Mouse (Mus musculus) kidney, adult 9 months (tissue): ENCODE data around the gene Ap1s3.
A peak's percentile ranks its signal among the peaks of the same experiment; 100 is the strongest.
"Not testable (repeated sequence)": the region's sequence is repeated elsewhere in the genome, so short reads cannot be mapped to it uniquely, and the experiment has no call there.

Experiments used
- DNase-seq: peaks from one replicate; pipeline ENCODE4 v3.0.0; 2022

The Ap1s3 gene

DNA sequence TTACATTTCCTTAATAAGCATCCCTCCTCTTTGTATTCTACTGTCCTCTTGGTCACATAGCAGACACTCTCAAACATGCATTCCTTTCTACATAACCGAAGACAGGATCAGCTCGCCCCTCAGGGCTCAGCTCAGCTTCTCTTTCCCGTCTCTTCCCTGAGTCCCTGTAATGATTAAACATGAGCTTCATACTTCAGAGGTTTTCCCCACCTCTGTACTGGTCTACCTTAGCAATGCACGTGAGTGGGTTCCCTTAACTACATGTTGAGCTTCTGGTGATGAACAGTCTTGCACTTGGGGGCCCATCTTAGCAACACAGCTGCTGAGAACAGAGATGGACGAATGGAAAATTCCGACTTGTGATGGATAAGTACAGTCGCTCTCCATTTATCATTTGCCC lies 12.2 kb downstream of the Ap1s3 start:
- no peak for DNase-seq

DNA sequence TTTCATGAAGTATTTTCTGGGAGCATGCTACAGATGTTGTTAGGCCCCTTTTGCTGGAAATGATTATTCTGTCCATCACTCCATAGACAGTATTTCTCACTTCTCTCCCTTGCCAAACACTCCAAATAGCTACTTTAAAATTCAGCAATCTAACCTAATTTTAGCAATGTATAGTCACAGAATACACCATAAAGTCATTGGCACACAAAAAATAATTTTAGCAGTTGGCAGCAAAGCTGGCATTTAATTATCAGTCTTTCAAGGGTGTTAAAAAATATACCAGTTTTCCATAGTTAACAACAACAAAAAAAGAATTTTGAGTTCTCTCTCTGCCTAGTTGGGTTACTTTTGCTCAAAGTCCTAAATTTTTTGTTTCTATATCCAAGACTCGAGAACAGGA lies 14.4 kb downstream of the Ap1s3 start:
- DNase-seq, result no peak

DNA sequence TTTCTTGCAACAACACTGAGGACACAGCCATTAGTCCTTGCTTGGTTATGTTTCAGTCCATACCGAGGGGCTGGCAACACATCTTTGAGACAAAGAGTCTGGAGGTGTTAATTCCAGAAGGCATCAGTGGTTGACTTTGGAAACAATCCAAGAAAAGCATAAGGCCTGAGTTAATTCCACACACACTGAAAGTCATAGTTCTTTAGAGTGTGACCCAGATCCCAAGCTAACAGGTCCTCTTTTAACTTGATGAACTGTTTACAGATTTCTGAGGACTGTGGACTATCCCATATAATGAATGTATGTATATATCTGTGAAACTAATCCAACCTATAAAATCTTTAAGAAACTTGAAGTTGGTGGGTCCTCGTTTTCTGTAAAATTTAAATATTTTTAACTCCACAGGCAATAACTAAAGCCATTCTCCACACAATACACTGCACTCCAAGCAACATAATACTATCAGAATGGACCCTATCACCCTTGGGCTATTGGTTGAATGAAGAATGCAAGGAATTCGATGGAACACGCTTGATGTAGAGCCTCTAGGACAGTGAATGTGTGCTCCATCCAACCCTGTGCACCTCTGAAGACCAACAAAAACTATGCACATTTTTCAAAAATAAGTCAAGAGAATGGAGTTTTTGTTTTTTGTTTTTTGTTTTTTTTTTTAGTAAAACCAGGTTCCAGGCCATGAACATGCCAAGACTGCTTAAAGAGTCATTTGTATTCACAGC lies 15.8 kb downstream of the Ap1s3 start:
- DNase-seq, result no peak

DNA sequence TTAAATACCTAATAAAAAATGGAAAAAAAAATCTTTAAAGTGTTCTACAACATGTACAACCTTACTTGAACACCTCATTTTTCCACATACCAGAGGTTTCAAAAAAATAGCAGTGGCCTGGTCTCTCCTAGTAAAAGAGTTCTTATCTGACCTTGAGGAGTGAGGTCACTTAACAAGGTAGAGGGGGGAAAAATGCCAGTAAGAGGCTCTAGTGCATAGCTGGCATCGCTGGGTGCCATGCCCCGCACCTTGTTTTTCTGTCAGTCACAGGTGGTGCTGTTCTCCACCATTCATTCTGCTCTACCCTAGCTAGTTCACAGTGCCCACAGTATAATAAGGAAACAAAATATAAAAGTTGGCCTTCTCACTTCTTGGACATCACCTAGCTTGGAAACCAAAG lies 16.8 kb downstream of the Ap1s3 start:
- DNase-seq, result no peak

DNA sequence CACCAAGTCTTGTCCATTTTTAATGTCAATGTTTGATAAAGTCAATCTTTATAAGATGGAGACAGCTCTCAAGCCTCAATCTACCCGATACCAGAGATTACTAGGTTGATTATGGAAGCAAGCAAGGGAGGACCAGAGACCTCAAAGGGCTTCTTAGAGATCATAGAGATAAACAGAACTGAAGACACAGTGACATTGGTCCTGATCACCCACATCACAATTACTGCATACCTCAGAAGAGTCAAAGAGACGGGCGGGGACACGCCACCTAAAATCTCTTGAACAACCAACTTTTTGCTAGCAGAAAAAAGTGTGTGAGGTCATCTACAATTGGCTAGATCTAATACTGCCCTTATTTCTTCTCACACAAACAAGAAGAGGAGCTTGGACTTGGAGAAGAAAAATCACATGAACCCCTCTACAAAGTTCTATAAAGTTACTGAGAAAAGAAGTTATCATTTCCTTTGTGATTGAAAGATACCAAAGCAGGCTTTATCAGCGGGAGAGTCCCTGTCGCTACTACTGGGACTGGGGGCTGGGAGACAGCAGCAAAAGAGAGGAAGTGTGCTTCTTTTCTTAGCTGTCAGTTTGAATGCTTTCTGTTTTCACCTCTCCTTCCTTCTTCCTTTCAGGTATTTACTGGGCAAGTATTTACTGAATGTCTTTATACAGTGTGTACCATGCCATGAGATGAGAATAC lies 28.2 kb downstream of the Ap1s3 start:
- no peak for DNase-seq

DNA sequence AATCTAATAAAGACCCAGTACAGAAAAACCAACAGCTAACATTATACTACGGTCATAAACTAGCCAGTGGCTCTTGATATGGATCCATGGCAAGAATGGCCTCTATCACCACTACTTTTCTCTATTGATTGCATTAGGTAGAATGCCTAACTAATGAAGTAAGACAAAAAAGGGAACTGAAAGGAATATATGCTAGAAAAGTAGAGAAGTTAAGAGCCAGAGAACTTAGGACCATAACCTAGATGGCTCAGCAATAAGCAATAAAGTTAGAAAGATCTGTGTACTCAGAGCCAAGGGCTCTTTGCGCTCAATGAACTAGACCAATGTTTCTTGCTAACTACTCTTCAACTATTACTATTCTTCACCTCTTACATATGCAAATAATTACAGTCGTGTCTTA lies 29.1 kb downstream of the Ap1s3 start:
- DNase-seq, result no peak

DNA sequence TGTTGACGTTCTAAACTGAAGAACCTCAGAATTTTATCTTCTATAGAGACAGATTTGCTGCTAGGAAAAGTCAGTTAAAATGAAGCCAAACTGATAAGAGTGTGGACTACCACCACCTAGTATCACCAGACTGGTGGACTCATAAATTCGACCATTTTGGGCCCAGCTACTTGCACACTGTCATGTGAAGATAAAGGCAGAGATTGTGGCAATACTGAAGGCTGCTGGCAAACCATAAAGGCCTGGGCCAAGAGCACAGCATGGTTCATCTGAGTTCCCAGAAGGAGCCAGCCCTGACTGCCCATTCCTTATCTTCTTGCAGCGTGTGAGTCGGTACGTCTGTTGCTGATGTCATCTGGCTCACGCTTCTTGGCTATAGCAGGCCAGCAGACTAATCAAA lies 30.4 kb downstream of the Ap1s3 start:
- DNase-seq, result no peak

DNA sequence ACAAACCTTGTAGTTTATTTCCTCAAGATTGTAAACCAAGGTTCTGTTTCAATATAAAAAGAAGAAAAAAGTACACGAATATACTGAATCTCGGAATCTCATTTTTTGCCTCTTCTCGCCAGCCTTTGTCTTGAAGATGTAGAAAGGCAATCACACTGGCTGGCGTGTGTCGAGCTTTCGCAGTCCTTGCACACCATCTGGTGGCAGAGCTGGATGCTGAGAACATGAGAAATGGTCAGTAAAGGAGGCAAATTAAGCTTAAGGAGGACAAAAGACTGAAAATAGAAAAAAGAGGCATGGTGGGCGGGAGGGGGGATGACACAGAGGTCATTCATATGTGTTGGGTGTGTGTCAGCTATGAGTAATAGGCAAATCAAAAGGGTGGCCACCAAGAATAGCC lies 31.6 kb downstream of the Ap1s3 start:
- peak; percentile 48 for DNase-seq

DNA sequence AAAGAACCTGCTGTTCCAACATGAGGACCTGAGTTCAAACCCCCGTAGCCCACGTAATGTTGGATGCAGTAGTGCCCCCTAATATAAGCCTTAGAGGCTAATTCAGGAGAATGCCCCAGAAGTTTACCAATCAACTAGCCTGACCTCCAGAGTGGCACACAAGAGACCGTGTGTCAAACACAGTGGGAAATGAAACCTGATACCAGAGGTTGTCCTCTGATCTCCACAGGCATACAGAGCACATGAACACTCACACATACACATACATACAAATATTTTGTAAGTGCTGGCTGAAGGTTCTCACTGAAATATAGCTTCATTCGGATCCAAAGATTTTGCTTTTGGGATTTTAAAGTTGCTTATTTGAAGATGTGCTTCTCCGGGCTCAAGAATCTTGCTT lies 32.1 kb downstream of the Ap1s3 start:
- DNase-seq, result no peak

DNA sequence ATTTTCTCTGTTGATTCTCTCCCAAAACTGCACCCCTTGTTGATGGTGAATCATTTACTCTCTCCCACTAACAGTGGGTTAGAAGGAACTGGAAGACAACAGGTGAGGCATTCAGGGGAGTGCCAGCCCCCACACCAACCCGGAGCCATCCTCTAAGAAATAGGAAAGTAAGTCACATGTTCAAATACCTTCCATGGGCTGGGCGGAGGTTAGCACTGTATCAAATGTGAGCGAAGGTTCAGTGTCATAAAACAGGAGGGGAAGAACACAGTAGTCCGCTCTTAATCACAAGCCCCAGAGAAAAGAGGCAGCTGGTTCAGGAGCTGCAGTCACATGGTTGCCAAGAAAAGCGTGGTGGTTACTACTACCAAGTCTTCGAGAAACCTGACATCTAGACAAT lies 32.7 kb downstream of the Ap1s3 start:
- DNase-seq, result no peak

DNA sequence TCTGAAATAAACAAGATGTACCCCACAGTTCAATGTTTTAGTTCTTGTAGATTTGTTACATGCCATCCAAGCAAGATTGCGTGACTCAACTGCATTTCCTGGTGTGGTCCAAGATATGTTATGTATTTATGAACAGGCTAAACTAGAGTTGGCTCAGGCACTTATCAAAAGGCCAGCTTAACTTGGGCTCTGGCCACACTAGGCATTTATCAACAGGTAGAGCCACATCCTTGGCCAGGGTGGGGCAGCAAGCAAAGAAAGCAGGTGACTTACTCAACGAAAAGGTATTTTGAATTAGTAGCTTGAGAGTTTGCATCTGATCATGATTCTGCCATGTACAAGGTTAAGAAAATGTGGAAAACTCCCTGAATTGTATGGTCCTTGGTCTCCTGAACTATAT lies 34.0 kb downstream of the Ap1s3 start:
- DNase-seq, result no peak

DNA sequence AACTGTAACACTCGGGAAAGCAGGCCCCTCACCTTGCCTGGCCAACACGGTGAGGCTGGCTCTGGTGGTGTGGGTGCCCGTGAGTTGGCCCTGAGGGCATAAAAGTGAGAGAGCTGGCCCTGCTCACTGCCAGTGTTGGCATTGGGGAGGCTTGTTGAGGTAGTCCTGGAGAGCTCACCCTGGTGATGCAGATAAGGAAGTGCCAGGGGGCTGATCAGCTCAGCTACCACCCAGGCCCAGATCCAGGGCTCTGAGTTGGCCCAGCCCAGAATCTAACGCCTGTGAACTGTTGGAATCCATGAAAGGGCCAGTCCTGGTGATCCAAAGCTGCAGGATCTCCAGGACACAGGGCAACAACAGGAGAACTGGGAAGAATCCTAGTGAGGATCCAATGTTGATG lies 40.3 kb downstream of the Ap1s3 start:
- no peak for DNase-seq

DNA sequence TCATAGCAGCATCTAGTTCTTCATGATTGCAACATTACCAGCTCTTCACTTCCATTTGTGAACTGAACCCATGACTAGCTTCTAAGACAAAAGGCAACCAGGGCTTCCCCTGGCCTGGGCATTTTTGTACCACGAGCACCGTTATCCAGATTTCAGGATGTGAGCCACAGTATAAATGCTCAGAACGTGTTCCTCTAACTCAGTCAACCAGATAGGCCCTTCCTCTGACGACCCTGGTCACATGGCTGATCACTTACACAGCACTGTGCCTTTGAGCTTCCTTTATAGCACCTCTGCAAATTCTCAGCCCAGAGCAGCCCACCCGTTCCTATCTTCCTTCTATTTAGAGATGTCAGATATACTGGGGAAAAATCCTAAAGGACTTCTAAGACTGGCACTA lies 42.0 kb downstream of the Ap1s3 start:
- no peak for DNase-seq

DNA sequence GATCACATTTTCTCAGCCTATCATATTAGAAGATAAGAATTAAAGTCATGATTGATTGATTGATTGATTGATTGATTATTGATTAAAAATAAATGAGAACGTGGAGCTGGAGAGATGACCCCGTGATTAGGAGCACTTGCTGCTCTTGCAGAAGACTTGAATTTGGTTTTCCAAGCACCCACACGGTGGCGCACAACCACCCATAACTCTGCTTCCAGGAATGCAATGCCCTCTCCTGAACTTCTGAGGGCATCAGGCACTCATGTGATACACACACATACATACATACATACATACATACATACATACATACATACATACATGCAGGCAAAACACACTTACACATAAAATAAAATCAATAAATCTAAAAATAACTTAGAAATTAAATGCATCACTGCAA lies 45.6 kb downstream of the Ap1s3 start:
- peak; percentile 43 for DNase-seq

DNA sequence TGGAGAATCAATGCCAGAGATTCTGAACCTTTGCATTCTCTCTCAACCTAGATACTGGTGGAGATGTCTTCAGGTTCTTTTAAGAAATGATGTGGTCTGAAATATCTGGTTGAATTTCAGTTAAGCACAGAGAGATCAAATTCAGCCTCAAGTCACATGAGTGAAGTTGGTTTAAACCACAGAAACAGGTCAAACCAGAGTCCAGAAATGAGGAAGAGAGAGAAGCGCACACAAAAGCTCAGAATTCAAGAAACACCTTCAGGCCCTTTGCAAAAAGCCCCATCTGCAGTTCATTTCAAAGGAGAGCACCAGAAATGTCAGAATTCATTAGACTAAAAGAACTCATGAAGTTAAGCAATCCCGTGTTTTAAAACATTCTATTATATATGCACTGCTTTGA lies 52.3 kb downstream of the Ap1s3 start:
- no peak for DNase-seq

DNA sequence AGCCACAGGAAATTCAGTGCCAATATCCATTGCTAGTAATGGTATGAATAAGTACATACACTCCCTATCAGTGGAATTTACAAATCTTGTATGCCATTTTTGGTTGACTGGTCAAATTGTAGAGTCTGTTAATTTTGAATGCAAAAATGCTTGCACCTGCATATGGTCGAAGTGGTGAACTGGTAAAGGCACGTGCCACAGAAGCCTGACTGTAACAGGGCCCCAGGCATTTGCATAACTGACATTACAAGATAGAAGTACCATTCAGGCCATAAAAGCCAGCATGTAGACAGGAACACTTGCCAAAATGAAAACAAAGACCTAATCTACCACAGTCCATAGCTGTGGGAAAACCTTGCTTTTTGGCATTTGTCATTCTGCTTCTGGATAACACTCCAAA lies 55.3 kb downstream of the Ap1s3 start:
- no peak for DNase-seq

DNA sequence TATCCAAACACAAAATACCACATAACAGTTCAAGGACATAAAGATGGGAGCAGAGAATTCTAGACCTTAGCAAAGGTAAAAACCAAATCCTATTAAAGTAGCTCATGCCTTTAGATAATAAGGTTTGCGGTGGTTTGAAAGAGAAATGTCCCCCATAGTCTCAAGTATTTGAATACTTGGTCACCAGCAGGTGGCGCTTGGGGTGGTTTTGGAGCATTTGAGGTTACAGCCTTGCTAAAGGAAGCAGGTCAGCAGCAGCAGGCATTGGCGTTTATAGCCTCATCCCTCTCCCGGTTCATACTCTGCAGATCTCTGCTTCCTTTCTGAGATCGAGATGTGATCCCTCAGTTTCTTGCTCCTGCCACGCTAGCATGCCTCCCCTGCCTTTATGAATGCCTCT lies 57.3 kb downstream of the Ap1s3 start:
- no peak for DNase-seq

DNA sequence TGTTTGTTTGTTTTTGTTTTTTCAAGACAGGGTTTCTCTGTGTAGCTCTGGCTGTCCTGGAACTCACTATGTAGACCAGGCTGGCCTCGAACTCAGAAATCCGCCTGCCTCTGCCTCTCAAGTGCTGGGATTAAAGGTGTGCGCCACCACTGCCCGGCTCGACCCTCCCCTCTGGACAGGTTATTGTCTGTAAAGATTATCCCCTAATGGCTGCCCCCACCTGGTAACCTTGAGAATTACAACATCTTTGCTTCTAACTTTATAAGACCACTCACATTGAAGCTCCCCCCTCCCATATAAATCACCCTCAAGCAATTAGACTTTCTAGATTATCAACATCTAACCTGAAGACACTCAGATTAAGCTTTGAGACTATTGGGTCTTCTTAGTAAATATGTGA lies 60.5 kb downstream of the Ap1s3 start:
- peak; percentile 19 for DNase-seq

DNA sequence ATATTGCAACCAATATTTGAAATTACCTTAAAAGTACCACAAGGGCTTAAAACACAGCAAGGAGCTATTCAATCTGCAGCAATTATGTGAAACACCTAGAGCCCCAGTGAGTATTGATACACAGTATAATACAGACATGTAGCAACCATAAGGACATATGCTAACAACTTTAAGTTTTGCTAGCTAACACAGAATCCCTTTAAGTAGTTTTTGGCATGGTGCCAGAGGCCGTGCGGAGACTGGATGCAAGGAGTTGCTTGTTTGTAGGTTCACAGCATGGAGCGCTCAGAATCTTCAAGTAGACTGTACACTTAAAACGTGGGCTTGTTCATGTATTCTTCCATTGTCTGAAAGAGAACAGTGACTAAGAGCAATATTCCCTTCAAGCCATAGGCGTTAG lies 62.9 kb downstream of the Ap1s3 start:
- DNase-seq, result not testable (repeated sequence)

DNA sequence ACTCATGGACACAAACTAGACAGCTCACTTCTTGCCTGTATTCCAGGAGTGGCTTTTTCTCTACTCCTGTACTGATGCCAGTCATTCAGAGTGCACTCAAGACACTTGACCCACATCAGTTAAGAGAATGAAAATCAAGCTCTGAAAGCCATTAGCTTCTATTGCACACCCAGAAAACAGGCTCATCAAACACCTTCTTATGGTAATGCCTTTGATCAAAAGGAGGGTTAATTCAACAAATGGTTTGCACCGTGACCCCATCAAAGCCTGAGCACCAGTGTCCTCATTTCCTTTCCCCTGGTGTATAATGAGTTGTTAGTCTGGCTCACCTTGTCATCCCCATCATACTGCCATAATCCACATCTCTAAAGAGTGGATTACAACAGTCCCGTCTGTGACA lies 69.3 kb downstream of the Ap1s3 start:
- no peak for DNase-seq

DNA sequence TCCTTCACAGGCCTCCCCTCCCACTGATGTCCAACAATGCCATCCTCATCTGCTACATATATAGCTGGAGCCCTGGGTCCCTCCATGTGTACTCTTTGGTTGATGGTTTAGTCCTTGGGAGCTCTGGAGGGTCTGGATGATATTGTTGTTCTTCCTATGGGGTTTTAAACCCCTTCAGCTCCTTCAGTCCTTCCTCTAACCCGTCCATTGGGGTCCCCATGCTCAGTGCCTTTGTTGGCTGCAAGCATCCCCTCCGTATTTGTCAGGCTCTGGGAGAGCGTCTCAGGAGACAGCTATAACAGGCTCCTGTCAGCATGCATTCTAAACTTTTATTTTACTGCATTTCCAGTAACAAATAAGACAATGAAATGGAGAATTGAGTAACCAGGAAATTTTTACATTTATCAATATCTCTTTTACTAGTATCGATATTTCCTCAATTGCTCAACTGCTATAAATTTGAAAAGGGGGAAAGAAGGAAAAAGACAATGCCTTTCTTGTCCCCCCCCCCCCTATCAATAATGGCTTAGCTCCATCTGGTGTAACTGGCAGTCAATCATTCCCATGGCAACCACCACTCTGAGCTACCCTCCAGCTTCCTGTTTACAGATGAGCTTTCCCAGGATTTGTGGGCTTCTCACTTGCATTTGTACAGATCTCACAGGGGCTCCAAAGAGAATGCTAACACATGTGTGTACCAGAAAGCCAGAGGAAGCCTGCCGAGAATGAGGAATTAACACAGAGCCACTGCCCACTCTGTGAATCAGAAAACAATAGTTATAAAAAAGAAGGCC lies 73.2 kb downstream of the Ap1s3 start:
- DNase-seq, result no peak

DNA sequence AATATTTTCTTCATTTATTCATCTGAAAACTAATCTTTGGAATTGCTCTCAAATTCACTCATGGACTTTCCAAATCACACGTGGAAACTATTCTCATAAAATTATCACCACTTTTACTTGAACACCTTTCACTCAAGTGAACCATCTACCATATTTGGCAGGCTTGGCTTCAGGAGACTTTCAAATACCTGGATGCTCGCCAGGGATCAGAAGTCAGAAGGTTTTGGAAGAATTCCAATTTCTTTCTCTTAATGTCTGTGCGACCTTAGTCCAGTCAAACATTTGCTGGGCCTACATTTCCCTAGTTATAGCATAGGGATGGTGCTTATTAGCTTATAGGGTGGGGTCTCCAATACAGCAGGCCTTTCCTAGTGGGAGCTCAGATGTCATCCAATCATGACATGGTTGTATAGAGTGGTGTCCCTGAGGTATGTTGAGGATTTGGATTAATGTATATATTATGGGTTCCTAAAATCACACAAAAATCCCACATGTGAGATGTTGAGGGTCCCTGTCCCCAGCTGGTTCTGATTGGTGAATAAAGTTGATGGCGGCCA lies 79.0 kb downstream of the Ap1s3 start:
- peak; percentile 92 for DNase-seq

DNA sequence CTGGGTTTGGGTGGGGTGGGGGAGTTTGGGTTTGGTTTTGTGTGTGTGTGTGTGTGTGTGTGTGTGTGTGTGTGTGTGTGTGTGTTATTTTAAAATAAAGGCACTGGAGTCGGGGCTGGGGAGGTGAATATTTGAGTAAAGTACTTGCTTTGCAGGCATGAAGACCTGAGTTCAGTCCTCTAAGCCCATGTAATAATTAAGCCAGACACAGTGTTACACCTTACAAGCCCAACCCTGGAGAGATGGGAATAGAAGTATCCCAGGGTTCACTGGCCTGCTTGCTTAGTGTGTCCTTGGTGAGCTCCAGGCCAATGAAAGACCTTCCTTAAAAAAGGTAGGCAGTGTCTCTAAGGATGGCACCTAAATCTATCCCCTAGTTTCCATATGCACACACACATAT lies 80.7 kb downstream of the Ap1s3 start:
- peak; percentile 58 for DNase-seq
